Mouse (Mus musculus) urinary bladder, adult 2 months (tissue): ENCODE data around the gene Irgq. TPM values are rescaled to one million over a fixed set of nuclear protein-coding genes. Genes with fewer than 3 reads are reported as not detected.

ENCODE experiments used
- DNase-seq: peaks from one replicate; pipeline ENCODE4 v3.0.0; 2022; ENCODE audit warnings: low spot score
- polyA plus RNA-seq: library from polyadenylated mRNA; depleted of rRNA; stranded (reverse); fragments of >200 nt; gene quantifications from 2 replicates; pipeline ENCODE4 v1.2.3, GENCODE M21; 2012

The Irgq gene
- polyA plus RNA-seq, 1 experiment, result 10.8 TPM

GRCm38 (mm10) chr7:24546634-24547389, 16.3 kb downstream of the Irgq start:
- peak; percentile 95 for DNase-seq

GRCm38 (mm10) chr7:24547534-24548036, 17.1 kb downstream of the Irgq start:
- DNase-seq, result no peak

- no peak for DNase-seq
Measured at GRCm38 (mm10) chr7:24551985-24552759, 21.7 kb downstream of the Irgq start.

- no peak for DNase-seq
Measured at GRCm38 (mm10) chr7:24555786-24556185, 25.3 kb downstream of the Irgq start.

- no peak for DNase-seq
Measured at GRCm38 (mm10) chr7:24561450-24561849, 31.0 kb downstream of the Irgq start.

- no peak for DNase-seq
Measured at GRCm38 (mm10) chr7:24563191-24563836, 32.8 kb downstream of the Irgq start.

- DNase-seq, result no peak
Measured at GRCm38 (mm10) chr7:24563837-24564206, 33.3 kb downstream of the Irgq start.

- DNase-seq, result no peak
Measured at GRCm38 (mm10) chr7:24564607-24565265, 34.2 kb downstream of the Irgq start.

- no peak for DNase-seq
Measured at GRCm38 (mm10) chr7:24565627-24566026, 35.1 kb downstream of the Irgq start.

- no peak for DNase-seq
Measured at GRCm38 (mm10) chr7:24566206-24566605, 35.7 kb downstream of the Irgq start.

- no peak for DNase-seq
Measured at GRCm38 (mm10) chr7:24568512-24568911, 38.0 kb downstream of the Irgq start.

GRCm38 (mm10) chr7:24571071-24571470, 40.6 kb downstream of the Irgq start:
- no peak for DNase-seq

- DNase-seq, result no peak
Measured at GRCm38 (mm10) chr7:24572455-24572854, 42.0 kb downstream of the Irgq start.

GRCm38 (mm10) chr7:24574224-24574796, 43.8 kb downstream of the Irgq start:
- DNase-seq, result no peak

GRCm38 (mm10) chr7:24577811-24578210, 47.3 kb downstream of the Irgq start:
- DNase-seq, result no peak

GRCm38 (mm10) chr7:24584876-24585275, 54.4 kb downstream of the Irgq start:
- no peak for DNase-seq

- no peak for DNase-seq
Measured at GRCm38 (mm10) chr7:24585995-24586394, 55.5 kb downstream of the Irgq start.

GRCm38 (mm10) chr7:24586828-24587227, 56.3 kb downstream of the Irgq start:
- DNase-seq, result no peak

- DNase-seq, result no peak
Measured at GRCm38 (mm10) chr7:24587330-24588105, 57.0 kb downstream of the Irgq start, which contains the start of the genes Ethe1 and Zfp575. Ethe1 (plus strand) TSS chr7:24587543. Zfp575 (minus strand) TSS chr7:24587641.
